Mouse (Mus musculus) intestine, embryonic 14.5 days (tissue): Measurements from ENCODE around the gene Ciz1. TPM values are rescaled to one million over a fixed set of nuclear protein-coding genes. Genes with fewer than 3 reads are reported as not detected.

ENCODE experiments used
- ATAC-seq: fragments of 200-750 bp; cut with Nextera tagmentation; replicated peaks from 2 replicates; pipeline ENCODE4 v1.8.0; 2017; ENCODE audit warnings: low read depth, moderate number of reproducible peaks, moderate TSS enrichment, moderate library complexity; ENCODE audit not compliant: low FRiP score, low TSS enrichment
- DNase-seq: peaks from one replicate; pipeline ENCODE4 v3.0.0-alpha.2; 2018; ENCODE audit warnings: low spot score
- H3K27ac ChIP-seq: fragments of 300-500 bp; sonication (generic); 2 replicates; pipeline ENCODE4 v1.5.1; 2014; ENCODE audit warnings: low read depth, mild to moderate bottlenecking, control low read depth
- H3K27me3 ChIP-seq: fragments of 300-500 bp; sonication (generic); replicated peaks from 2 replicates; pipeline ENCODE4 v1.6.1; 2014; ENCODE audit warnings: low read length, control low read depth; ENCODE audit not compliant: control insufficient read depth, insufficient read depth
- H3K36me3 ChIP-seq: fragments of 300-500 bp; sonication (generic); 2 replicates; pipeline ENCODE4 v1.6.1; 2014; ENCODE audit warnings: low read length, control low read depth; ENCODE audit not compliant: control insufficient read depth, insufficient read depth
- H3K4me1 ChIP-seq: fragments of 300-500 bp; sonication (generic); replicated peaks from 2 replicates; pipeline ENCODE4 v1.6.1; 2014; ENCODE audit warnings: low read length, control low read depth, mixed read lengths; ENCODE audit not compliant: control insufficient read depth, insufficient read depth
- H3K4me2 ChIP-seq: fragments of 300-500 bp; sonication (generic); 2 replicates; pipeline ENCODE4 v1.6.1; 2014; ENCODE audit warnings: low read length
- H3K4me3 ChIP-seq: fragments of 300-500 bp; sonication (generic); 2 replicates; pipeline ENCODE4 v1.5.1; 2014; ENCODE audit warnings: low read depth, low read length, control low read depth, mixed read lengths
- H3K9ac ChIP-seq: fragments of 300-500 bp; sonication (generic); 2 replicates; pipeline ENCODE4 v1.6.1; 2014; ENCODE audit warnings: mild to moderate bottlenecking, low read length
- H3K9me3 ChIP-seq: fragments of 300-500 bp; sonication (generic); 2 replicates; pipeline ENCODE4 v1.6.1; 2016; ENCODE audit warnings: low read length, control low read depth; ENCODE audit not compliant: control insufficient read depth
- WGBS: fragments of 180-500 bp; shearing (Covaris S2); extraction: QIAGEN DNeasy Blood & Tissue Kit; methylation state at CpG from one replicate; pipeline ENCODE4 v1.1.7; 2014; 5-methylcytosine and 5-hydroxymethylcytosine counted together
- polyA plus RNA-seq: library from polyadenylated mRNA; unstranded; fragments of >200 nt; fragmentation: Nextera tagmentation; extraction: Ambion mirVana; gene quantifications from 2 replicates; pipeline ENCODE4 v1.2.1, GENCODE M21; 2014

Gene Ciz1
- polyA plus RNA-seq, 1 experiment from 2014 or later = 48.4 TPM

DNA sequence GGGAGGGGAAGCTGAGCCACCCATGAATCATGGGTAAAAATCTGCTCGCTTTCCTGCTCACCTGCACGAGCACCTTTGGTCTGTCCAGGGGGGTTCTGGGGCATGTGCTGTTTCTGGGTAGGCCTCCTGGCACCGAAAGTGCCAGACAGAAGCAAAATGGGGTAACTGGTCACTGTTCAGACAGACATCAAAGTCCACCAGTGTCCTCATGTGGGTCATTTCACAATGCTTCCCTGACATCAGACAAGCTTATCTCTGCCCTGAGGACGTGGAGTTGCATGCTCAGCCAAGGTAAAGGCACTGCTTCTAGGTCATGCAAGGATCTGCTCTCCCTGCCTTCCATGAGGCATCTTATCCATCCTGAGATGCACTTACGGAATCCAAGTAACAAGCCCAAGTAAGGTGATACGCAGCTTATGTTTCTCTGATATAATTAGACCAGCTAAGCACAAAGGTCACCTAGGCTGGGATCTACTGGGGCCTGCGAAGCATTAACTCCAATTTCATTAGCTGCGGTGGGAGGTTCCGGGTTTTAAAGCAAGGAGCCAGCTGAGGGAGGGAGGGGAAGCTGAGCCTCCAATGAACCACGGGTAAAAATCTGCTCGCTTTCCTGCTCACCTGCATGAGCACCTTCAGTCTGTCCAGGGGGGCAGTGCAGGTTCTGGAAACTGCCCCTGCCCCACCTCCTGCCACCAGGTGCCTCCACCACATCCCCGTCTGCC is 66.5 kb downstream of the Ciz1 start:
- no peaks in the 10 kb centered on the region for H3K27me3 ChIP-seq
- no peak overlapping the region for H3K4me2 ChIP-seq
- no peak overlapping the region for H3K9ac ChIP-seq
- no peak for DNase-seq
- WGBS = 79% methylated on average over 12 of the region's 12 CpGs
- no peak for ATAC-seq
- no peak overlapping the region for H3K4me3 ChIP-seq
- peaks cover 14% of the 10 kb centered on the region for H3K4me1 ChIP-seq
- H3K27ac ChIP-seq = no peak overlapping the region
- peaks cover 66% of the 10 kb centered on the region for H3K36me3 ChIP-seq
- H3K9me3 ChIP-seq = no peaks in the 10 kb centered on the region

- Histone ChIP-seq H3K9me3 (no peaks in the 10 kb centered on the region), H3K4me3 (no peak overlapping the region), H3K27ac (no peak overlapping the region), H3K27me3 (no peaks in the 10 kb centered on the region), H3K36me3 (peaks cover 66% of the 10 kb centered on the region), H3K4me2 (no peak overlapping the region), H3K9ac (no peak overlapping the region), H3K4me1 (peaks cover 17% of the 10 kb centered on the region)
- ATAC-seq = no peak
- DNase-seq = no peak
- whole genome bisulfite sequencing = 87% methylated on average over 3 of the region's 3 CpGs
Observed at GRCm38 (mm10) chr2:32419359-32419758, 67.2 kb downstream of the Ciz1 start.

- ATAC-seq (no peak), DNase-seq (no peak)
- Histone ChIP-seq H3K9ac (no peak overlapping the region), H3K27ac (no peak overlapping the region), H3K27me3 (no peaks in the 10 kb centered on the region), H3K9me3 (no peaks in the 10 kb centered on the region), H3K4me1 (peaks cover 25% of the 10 kb centered on the region), H3K4me2 (no peak overlapping the region), H3K36me3 (peaks cover 63% of the 10 kb centered on the region), H3K4me3 (no peak overlapping the region)
- 93% methylated on average over 12 of the region's 12 CpGs for WGBS
Observed at GRCm38 (mm10) chr2:32420066-32420608, 68.0 kb downstream of the Ciz1 start.

GRCm38 (mm10) chr2:32420647-32421046 is 68.5 kb downstream of the Ciz1 start:
- peaks cover 30% of the 10 kb centered on the region for H3K4me1 ChIP-seq
- no peak for ATAC-seq
- WGBS = 82% methylated on average over 6 of the region's 6 CpGs
- DNase-seq = no peak
- no peak overlapping the region for H3K9ac ChIP-seq
- no peaks in the 10 kb centered on the region for H3K9me3 ChIP-seq
- H3K27ac ChIP-seq = no peak overlapping the region
- H3K4me3 ChIP-seq = no peak overlapping the region
- H3K4me2 ChIP-seq = no peak overlapping the region
- no peaks in the 10 kb centered on the region for H3K27me3 ChIP-seq
- H3K36me3 ChIP-seq = peaks cover 58% of the 10 kb centered on the region

- no peaks in the 10 kb centered on the region for H3K9me3 ChIP-seq
- ATAC-seq = no peak
- no peak overlapping the region for H3K27ac ChIP-seq
- DNase-seq = no peak
- WGBS = 95% methylated on average over 6 of the region's 6 CpGs
- H3K4me1 ChIP-seq = peaks cover 31% of the 10 kb centered on the region
- H3K9ac ChIP-seq = no peak overlapping the region
- no peak overlapping the region for H3K4me2 ChIP-seq
- no peak overlapping the region for H3K4me3 ChIP-seq
- no peaks in the 10 kb centered on the region for H3K27me3 ChIP-seq
- peaks cover 46% of the 10 kb centered on the region for H3K36me3 ChIP-seq
Observed at GRCm38 (mm10) chr2:32421851-32422251, 69.7 kb downstream of the Ciz1 start.

DNA sequence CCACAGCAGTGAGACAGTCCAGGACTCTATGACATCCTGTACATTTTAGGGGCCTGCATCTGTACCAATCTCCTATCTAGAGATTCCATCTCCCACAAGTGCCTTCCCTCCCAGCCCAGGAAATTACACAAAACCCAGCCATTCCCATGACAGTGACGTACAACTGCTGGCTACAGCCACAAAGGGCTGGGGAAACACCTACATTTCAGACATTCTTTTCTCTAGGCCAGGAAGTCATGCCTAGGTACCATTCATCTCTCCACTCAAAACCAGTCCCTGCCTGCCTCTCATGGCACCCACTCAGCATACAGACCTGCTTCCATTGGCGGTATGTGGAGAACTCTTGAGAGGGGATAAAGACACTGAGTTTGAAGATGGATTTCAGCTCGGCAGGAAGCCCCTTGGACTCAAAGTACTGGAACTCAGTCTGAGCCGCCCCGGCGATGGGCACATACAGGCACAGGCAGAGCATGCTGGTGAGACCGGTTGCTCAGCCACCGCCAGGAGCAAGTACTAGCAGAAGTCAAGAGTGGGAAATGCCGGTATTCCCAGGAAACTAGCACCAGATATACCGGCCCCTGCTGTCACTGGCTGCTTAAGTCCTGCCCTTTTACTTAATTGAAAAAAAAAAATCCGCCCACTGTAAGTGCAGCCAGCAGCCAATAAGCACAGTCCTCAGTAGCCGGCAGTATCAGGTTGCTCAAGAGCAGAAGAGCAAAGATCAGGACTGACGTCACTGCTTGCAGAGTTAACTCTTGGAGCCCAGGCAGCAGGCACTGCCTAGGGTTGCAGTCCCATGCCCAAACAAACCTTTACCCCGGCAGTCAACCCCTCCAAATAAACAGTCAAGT is 71.6 kb downstream of the Ciz1 start:
- WGBS = 1% methylated on average over 14 of the region's 14 CpGs
- peak overlapping the region; percentile 86 for H3K27ac ChIP-seq
- ATAC-seq (peak; percentile 86), DNase-seq (peak; percentile 82)
- H3K4me1 ChIP-seq = peaks cover 38% of the 10 kb centered on the region
- peak overlapping the region; percentile 69 for H3K4me2 ChIP-seq
- peak overlapping the region; percentile 28 for H3K4me3 ChIP-seq
- peaks cover 27% of the 10 kb centered on the region for H3K36me3 ChIP-seq
- H3K9me3 ChIP-seq = no peaks in the 10 kb centered on the region
- H3K9ac ChIP-seq = peak overlapping the region; percentile 14; the same call in 1 of the 2 replicates
- H3K27me3 ChIP-seq = no peaks in the 10 kb centered on the region

DNA sequence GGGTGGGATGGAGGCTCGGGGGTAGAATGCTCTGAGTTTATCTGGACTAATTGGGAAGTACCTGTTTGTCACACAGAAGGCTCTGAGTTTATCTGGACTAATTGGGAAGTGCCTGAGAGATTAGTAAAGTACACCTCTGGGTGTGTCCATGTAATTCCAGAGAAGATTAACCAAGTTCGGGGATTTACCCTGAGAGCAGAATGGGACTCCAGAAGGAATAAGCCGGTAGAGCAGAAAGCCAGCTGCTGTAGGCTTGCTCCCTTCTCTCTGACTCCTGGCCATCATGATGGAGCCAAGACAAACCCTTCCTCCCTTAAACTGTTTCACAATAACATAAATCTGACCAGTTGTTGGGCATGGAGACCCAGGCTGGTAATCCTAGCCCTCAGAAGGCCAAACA is 72.7 kb downstream of the Ciz1 start:
- no peaks in the 10 kb centered on the region for H3K9me3 ChIP-seq
- H3K4me2 ChIP-seq = no peak overlapping the region
- peaks cover 49% of the 10 kb centered on the region for H3K4me1 ChIP-seq
- no peaks in the 10 kb centered on the region for H3K27me3 ChIP-seq
- ATAC-seq = no peak
- peak overlapping the region; percentile 86 for H3K27ac ChIP-seq
- WGBS = 47% methylated on average over 3 of the region's 3 CpGs
- H3K4me3 ChIP-seq = no peak overlapping the region
- peaks cover 17% of the 10 kb centered on the region for H3K36me3 ChIP-seq
- DNase-seq = no peak
- H3K9ac ChIP-seq = 0 out of 2 replicates have a peak overlapping the region, but pooled peaks have one; percentile 8

- no peak for DNase-seq
- H3K4me2 ChIP-seq = no peak overlapping the region
- peaks cover 56% of the 10 kb centered on the region for H3K4me1 ChIP-seq
- WGBS = 38% methylated on average over 5 of the region's 5 CpGs
- H3K27ac ChIP-seq = peak overlapping the region; percentile 86
- no peak overlapping the region for H3K9ac ChIP-seq
- H3K27me3 ChIP-seq = no peaks in the 10 kb centered on the region
- H3K4me3 ChIP-seq = no peak overlapping the region
- ATAC-seq = no peak
- H3K9me3 ChIP-seq = no peaks in the 10 kb centered on the region
- H3K36me3 ChIP-seq = peaks cover 9% of the 10 kb centered on the region
Observed at GRCm38 (mm10) chr2:32425568-32425967, 73.4 kb downstream of the Ciz1 start.
